Mouse (Mus musculus) CD4-positive, CD25-positive, alpha-beta regulatory T cell, adult 4 months (primary cell): ENCODE data around the gene Galntl5. TPM values are rescaled to one million over a fixed set of nuclear protein-coding genes. Genes with fewer than 3 reads are reported as not detected.
"Not testable (repeated sequence)": the region's sequence is repeated elsewhere in the genome, so short reads cannot be mapped to it uniquely, and the experiment has no call there.

Experiments
- ATAC-seq: one replicate; pipeline ENCODE4 v1.8.0; 2017
- polyA plus RNA-seq, 2 experiments: library from polyadenylated mRNA; unstranded; fragments of 100-300 nt; shearing (Covaris generic); gene quantifications; one replicate each; pipeline ENCODE4 v1.2.1; 2017

Galntl5 gene
- polyA plus RNA-seq: not detected

DNA sequence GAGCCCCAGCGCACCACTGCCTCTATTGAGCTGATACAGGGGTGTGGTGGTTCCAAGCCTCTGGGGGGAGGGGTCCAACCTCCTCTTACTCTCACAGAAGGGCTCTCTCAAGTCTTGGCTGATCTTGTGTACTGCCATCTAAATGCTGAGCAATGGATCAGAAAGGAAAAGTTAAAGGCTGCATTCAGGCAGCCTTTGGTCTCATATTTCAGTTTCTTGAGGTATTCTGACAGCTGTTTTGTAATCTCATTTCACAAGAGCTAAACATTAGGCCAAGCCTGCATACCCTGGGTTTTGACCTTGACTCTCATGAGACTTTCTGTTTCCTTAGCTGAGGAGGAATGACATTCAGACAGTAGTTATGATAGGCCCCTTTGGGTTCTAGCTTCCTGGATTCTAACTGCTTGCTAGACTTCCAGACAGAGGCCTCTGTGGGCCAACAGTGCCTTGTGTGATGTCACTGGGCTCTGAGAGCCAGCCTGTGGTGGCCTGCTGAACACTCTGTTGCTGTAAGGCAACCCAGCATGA, at the start of gene Galntl5:
Gene Galntl5, plus strand, starts transcription at position 457 of the 528 bp plus-strand sequence.
- ATAC-seq: no peak

DNA sequence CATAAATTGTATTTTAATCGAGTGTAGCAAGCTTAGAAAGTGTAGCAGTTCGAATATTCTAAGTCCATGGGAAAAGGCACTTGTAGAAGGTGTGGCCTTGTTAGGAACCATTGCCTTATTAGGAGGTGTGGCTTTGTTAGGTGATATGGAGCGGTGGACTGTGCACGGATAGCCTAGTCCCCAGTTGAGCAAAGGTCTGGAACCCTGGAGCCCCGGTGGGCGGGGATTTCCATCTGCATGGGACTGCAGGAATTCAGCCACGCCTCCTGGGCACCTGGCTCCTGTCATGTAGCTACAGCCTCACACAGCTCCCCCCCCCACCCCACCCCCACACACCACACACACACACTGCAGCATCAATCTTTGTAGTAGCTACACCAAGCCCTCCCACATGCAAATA, 34.6 kb upstream of the Galntl5 start:
- ATAC-seq: no peak

DNA sequence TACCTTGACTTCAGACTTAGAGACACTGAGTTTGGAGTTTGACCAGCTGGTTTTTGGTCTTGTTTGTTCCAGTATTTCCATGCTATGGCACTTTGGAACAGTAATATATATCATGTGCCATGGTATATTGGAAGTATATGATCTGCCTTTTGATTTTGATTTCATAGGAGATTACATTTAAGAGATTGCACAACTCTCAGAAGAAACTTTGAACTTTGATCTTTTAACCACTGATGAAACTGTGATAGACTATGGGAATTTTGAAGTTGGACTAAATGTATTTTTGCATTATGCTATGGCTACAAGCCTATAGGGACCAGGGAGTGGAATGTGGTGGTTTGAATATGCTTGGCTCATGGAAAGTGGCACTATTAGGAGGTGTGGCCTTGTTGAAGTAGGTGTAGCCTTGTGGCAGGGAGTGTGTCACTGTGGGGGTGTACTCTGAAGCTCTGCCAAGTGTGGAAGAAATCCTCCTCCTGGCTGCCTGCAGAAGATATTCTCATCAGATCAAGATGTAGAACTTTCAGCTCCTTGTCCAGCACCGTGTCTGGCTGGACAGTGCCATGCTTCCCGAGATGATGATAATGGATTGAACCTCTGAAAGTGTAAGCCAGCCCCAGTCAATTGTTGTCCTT, 31.8 kb upstream of the Galntl5 start:
- ATAC-seq: no peak

DNA sequence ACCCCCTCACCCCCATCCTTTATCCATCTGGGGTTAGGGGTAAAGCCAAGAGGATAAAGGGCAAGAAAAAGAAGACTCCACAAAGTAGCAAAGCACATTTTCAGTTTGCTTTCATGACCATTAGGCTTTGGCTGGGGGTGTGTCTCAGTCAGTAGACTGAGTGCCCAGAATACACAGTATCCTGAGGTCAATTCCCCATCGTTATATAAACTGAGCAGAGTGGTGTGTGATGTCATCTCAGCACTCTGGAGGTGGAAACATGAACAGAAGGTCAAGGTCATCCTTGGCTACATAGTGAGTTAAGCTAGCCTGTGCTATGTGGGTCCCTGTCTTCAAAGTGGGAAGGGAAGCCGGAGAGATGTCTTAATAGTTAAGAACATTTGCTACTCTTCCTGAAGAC, 27.8 kb upstream of the Galntl5 start:
- no peak for ATAC-seq

DNA sequence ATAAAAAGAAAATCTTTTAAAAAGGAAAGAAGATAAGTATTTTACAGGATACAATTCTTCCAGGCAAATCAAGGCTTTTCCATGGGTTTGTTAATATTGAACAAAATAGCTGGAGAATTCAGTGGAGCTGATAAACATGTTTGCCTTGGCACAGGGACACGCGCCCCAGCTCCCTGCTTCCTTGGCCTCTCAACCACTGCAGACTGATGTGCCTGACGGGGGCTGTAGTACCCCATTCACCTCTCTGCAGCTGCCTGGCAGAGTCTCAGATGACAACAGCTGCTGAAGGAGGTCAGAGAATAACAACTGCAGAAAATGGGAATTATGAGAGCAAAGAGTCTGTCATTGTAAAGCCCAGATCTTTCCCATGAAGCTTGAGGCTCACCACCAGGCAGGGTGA, 27.3 kb upstream of the Galntl5 start:
- ATAC-seq: no peak

DNA sequence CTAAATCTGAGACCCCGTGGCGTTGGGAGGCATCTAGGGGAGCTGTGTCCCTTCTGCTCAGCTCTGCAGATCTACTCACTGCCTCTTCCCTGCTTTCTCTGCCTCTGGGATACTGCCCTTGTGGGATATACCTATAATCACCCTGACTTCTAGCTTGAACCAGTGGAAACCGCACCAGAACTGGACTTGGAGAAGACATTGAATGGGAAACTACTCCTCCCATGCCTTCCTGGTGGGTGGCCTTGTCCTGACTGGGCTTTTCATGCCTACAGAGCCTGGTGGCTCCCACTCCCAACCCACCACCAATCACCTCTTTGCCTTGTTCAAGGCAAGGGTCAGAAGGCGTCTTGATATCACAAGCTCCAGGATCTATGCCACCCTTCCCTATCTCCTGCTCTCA, 26.4 kb upstream of the Galntl5 start:
- ATAC-seq: no peak

DNA sequence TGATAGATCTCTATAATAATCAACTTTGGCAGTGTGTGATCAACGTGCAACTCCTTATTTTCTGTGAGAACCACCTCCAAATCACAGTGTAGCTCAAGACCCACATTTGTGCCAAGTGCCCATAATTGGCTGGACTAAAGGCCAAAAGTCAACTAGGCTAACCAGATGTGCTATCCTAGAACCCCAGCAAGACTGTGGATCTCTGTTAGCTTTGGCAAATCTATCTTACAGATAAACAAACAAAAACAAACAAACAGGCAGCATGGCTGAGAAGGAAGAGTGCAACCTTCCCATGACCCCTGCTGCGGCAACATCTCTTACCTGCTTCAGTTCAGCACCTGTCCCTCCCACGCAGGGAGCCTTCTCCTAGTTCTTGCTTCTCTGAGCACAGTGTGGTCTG, 25.9 kb upstream of the Galntl5 start:
- ATAC-seq: no peak

DNA sequence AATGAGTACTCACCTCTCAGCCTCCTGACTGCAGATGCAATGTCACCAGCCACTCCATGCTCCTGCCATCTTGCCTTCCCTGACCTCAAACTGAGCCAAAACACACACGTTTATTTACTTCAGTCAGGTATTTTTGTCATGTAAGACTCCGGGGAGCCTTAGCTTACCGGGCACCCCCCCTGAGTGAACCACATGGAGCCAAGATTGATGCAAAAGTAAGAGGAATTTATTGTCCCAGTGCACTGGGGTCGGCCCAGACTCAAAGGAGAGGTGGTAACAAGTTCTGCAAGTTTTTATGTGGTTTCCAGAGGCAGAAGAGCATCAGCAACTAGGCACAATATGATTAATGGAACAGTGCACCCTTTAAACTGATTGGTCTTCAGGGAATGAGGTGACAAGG, 24.1 kb upstream of the Galntl5 start:
- ATAC-seq: no peak

DNA sequence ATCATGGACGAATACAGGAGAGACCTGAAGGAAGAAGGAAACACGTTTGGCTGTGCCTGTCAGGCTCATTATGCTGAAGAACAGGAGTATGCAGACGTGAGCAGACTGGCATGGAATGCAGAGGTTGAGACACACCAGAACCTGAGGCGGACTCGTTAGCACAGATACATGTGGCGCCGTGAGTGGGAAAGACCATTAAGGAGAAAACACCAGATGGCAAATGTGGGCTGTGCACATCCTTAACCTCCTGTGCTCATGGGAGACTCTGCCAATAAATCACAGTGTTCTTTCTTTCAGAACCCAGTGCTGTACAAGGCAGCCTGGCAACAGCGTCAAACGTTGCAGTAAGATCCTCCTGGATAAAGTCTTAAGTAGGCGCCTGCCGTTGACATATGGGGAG, 20.7 kb upstream of the Galntl5 start:
- ATAC-seq: no peak

DNA sequence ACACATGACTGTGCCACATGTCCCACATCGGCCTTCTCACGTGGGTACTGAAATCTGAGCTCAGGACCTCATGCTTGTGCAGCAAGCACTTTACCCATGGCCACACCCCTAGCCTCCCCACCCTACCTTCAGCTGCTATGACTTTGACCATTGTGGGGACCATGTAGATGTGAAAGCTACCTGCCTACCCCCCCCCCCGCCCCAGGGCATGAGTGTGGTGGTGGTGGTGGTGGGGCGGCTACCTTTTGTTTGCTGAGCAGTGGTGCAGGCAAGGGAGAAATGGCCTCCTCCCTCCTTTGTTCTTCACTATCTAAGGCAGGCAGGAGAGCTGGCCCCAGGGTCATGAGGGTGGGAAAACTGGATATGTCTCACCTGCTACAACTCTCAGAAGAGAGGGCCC, 18.3 kb upstream of the Galntl5 start:
- no peak for ATAC-seq

DNA sequence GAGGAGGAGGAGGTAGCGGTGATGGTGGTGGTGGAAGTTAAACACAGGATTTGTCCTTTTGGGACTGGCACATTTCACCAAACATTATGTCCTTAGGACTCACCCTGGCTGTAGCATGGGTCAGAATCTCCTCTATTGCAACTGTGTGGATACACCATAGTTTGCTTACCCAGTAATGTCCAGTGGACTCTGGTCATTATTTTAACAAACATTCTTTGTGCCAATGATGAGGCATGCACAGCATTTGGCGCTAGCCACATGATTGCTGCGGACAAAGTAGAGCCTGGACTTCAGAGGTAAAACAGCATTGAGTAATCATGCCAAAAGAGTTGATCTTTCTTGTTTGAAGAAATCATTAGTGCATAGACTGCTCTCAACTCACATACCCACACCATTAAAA, 17.3 kb upstream of the Galntl5 start:
- no peak for ATAC-seq

DNA sequence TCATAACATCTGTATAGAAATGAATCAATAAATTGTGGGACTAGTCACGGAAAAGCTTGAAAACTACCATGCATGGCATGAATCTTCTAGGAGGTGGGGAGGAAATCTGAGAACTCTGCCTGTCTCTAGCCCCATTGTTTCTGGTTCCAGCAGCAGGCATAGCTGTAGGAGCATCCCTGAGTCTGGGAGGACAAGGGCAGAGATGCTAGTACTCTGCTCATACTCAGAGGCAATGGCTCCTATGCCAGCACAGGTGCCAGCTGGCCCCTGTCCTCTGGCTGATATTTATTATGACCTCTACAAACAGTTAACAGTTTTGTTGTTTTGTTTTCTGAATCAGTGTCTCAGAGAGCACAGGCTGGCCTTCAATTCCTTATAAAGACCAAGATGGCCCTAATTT, 16.9 kb upstream of the Galntl5 start:
- ATAC-seq: no peak

DNA sequence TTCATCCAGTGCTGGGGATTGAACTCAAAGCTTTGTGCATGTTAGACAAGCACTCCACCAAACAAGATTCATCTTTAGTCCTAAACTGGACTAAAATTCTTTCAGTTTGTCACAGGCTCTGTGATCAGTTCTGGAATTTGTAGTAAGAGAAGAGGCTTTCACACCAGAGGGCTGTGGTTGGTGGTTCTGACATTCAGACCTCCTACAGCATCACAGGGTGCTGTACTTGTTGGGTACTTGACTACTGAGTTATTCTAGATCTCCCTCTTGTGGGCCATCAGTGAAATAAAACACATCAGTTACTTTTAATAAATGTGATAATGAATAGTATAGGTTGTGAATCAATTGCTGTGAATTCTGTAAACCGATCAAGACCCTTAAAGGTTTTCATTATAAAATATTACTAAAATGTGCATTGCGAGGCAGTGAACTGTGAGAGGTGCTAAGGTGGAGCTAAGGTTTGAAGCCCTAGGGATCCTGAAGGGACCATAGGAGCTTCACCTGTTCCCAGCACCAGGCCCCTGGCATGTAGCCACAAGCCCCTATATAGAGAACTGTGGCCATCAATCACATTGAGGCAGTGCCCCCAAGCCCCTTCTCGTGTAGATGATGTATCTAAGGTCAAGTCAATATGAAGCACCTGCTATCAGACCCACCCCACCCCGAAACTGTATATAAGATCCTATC, 16.0 kb upstream of the Galntl5 start:
- ATAC-seq: no peak

DNA sequence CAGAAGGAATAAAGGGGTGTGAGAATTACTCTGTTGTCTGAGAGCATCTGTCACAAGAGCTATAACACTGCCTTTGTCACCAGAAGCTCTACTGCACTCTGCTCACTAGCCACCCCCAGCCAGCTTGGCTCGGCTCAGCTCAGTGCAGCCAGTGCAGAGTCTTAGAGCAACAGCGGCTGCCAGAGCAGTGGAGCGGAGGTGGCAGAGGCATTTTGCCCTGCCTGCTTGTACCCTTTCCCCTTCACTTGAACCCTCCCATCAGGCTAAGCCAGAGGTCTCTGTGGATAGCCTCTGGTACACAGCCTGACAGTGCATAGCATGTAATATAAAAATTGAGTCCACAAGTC, 15.5 kb upstream of the Galntl5 start:
- no peak for ATAC-seq

DNA sequence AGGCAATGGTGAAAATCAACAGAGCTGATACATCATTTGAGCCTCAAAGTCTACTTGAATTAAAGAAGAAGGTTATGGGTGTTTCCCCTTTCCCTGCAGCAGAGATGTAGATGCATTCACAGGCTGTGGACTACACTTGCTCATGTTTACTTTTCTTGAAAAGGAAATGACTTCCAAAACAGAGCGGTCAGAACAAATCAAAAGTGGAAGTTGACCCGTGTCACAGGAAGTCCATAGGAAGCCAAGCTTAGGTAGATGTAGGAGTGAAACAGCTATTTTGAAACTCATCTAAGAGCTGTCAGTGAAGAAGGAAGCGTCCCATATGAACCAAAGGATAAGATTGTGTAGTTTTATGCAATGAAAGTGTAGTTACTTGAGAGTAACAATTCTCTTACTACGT, 14.6 kb upstream of the Galntl5 start:
- no peak for ATAC-seq

DNA sequence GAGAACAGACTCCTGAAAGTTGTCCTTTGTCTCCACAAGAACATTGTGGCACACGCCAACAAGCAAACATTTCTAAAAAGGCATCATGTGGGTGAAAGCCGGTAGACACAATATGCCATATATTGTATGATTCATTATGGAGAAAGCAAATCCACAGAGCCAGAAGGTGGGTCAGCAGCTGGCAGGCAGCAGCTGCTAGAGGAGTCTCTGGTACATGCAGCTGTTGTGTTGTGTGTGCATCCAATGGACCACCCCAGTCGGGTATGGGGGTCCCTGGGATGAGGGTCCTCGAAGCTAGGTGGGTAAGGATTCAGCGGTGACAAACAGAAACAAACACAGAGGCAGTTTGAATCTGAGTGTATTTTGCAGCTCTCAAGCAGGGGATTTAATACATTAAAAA, 3.3 kb upstream of the Galntl5 start:
- not testable (repeated sequence) for ATAC-seq

DNA sequence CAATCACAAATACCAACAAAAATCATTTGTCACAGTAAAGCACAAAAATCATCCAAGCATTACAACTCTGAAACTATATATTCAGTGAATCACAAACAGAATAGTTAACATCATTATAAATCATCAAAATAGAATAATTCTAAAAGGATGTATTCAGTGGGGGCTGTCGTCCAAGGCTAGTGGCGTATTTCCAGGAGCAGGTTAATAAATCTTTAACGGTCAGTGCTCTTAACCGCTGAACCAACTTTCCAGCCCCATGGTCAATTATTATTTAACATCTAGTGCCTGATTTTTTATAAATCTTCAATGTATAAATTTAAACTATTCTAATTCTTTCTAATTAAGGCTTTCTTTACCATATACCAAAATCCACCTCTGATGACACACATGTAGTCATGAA, 2.7 kb upstream of the Galntl5 start:
- not testable (repeated sequence) for ATAC-seq

DNA sequence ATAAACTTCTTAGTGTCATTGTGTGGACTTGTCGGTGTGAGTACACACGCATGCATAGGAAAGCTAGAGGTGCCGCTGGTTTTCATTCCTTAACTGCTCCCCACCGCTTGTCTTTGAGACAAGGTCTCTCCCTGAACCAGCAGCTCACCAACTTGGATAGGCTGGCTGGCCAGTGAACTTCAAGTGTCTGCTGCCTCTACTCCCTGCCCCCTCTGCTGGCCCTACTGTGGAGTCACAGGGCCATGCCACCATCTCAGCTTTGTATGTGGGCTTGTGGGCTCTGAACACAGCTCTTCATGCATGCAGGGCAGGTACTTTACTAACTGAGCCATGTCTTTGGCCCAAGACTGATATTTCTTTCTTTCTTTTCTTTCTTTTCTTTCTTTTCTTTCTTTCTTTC, 2.0 kb upstream of the Galntl5 start:
- ATAC-seq: no peak

DNA sequence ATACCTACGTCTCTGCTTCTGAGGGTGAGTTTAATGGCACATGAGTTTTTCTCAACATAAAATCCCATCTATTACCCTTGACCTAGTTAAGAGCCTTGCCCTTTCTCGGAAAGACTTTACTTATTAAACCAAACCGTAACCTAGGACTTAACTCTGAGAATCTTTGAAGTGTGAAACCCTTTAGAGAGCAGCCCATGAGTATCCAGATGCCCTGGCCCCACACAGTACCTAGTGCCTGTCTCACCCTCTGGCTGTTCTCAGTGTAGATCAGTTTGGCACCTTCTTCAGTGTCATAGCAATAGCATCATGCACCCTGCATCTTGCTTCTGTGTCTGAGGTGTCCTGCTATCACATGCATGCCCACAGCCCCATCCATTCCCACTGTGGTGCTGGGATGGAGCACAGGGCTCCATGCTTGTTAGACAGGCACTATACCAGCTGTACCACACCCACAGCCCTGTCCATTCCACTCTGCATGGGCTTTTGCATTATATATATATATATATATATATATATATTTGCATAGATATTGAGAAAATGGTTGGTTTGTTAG, 1.2 kb upstream of the Galntl5 start:
- no peak for ATAC-seq

DNA sequence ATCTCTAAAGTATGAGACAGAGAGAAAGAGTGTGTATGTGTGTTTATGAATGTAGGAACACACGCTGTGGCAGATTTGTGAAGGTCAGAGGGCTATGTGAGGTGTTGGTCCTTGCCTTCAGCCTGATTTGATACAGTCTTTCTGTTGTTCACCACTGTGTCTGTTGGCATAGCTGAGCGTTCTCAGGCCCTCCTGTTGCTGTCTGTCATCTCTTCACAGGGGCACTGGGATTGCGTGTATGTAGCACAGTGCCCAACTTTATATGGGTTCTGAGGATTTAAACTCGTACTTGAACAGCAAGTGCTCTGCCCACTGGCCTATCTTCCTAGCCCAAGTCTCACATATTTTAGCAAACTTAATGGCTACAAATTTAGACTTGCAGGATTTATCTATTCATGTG, 2.3 kb downstream of the Galntl5 start:
- no peak for ATAC-seq

DNA sequence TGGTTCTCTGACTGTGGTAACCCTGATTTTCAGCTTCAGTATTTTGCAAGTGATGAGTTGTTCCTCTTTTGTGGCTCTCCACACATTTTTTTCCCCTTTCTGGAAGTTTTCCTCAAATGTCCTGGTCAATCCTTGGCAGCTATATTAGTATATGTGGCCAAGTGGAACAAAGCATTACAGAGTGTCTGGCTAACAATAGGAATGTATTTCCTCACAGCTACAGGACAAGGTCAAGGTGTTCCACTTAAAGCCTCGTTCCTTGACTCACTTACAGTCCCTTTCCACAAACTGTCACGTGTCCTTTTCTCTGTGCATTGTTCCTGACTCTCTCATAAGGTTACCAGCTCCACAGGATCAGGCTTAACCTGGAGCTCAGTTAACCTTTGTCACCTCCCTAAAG, 3.3 kb downstream of the Galntl5 start:
- ATAC-seq: no peak

DNA sequence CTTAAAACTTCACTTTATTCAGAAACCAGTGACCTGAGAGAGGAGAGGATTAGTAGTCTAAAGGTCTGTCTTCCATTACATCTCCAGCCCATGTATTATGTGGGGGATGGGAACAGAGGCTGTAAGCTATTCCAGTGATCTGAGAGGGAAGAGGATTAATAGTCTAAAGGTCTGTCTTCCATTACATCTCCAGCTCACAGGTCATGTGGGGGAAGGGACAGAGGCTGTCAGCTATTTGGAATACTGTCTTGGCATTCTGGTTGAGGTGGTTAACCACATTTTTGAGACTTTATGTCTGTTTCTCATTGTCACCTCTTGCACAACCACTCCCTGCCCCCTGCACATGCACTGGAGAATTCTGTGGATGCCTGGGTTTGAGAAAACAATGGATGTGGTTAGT, 6.5 kb downstream of the Galntl5 start:
- ATAC-seq: no peak

DNA sequence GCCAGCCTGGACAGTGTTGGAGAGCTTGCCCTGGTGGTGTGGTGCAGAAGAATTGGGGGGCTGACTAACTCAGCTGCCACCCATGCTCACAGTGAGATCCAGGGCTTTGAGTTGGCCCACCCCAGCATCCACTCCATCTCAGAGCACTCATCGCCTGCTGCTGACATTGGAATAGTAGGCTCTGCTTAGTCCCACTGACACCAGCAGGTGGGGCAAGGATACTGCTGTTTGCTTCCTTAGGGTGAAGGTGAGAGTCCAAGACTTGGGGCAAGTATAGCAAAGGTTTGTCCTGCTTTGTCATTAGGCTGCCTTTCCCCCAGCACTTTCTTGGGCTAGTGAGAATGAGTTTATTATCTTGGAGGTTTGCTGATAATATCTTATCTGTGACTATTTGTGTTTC, 7.5 kb downstream of the Galntl5 start:
- ATAC-seq: no peak

DNA sequence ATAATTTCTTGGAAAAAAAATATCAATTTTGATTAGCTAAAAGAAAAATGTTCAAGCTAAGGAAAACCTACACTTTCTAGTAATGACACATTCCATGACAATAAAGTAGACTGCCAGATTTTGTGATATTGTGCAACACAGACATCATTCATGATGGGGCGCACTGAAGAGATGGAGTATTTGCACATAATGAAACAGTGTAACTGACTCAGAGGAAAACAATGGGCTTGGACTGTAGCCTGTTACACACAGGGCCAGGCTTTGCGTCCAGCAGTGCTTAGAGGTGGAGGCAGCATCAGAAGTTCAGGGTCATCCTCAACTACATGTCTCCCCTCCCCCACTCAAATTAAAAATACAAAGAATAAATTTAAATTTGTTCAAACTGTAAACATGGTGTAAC, 9.3 kb downstream of the Galntl5 start:
- ATAC-seq: no peak
